ENCODE assay signal across 9 mouse cellular contexts in the genomic region with DNA sequence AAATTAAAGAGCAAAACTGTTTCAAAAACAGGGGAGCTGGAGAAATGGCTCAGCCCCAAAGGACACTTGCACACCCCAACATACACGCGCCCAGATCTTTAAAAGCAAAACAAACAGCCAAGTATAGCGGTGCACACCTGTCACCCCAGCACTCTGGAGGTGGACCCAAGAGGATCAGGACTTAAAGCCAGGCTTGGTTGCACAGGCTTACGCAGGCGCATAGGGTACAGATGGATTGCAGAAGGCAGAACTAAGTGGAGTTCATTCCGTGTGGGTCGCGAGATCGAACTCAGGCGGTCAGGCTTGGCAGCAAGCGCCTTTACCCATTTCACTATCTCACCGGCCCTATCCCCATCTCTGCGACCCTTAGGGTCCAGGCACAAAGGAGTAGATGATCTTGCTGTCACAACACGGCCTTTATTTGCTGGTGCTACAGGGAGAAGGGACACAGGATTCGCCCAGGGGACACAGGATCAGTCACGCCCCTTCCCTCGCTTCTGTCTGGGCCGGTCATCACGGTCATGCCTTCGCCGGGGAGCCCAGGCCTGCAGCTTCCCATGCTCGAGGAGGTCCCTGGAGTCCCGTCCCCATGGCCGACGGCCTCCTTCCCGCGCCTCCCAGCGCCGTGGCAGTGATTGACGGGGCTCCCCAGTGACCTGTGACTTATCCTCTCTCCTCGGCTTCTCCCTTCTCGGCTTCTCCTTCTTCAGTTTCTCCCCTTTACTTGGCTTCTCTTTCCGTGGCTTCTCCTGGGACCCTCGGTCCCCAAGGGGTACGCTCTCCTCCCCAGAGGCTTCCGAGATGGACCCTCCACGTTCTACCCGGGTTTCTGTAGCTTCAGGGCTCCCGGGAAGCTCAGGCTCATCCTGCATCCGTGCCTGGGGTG. TPM values are rescaled to one million over a fixed set of nuclear protein-coding genes. Genes with fewer than 3 reads are reported as not detected.
DNase-seq lines count a peak whose midpoint lies in the region; ATAC-seq and TF ChIP-seq lines count a peak whose summit lies in the region.
"Had no signal": no experiment of that assay in that cellular context is flagged by ENCODE, and none has a peak within 500 bp of the region (broad histone marks: within the 10 kb centered on the region; RNA-seq: fewer than 3 reads in every experiment).

No protein-coding gene starts in this region.

- H3K4me2 ChIP-seq in embryonic facial prominence, embryonic 15.5 days (replicated peaks): peak overlapping the region; percentile 92

- 0 out of 2 replicates have a peak, but pooled peaks have one; percentile 16 for TF ChIP-seq POLR2A in olfactory bulb, adult 2 months (IDR thresholded peaks at IDR 0.05; ENCODE audit: insufficient read depth, low read depth, low read length)

- H3K4me3 ChIP-seq in left cerebral cortex, adult 2 months: peak overlapping the region; percentile 37
- H3K4me3 ChIP-seq in embryonic facial prominence, embryonic 15.5 days (replicated peaks): peak overlapping the region; percentile 15
- H3K4me3 ChIP-seq in limb, embryonic 10.5 days: peak overlapping the region; percentile 71
- H3K4me3 ChIP-seq in olfactory bulb, adult 2 months (ENCODE audit: insufficient read depth, low read depth, low read length): peak overlapping the region; percentile 8

- H3K9ac ChIP-seq in embryonic facial prominence, embryonic 15.5 days: no peak overlapping the region; the same call in 1 of the 2 replicates

- H3K36me3 ChIP-seq in embryonic facial prominence, embryonic 15.5 days: peaks cover 21% of the 10 kb centered on the region
- H3K36me3 ChIP-seq in limb, embryonic 10.5 days: peaks cover 36% of the 10 kb centered on the region

- no peak for DNase-seq in left cerebral cortex, adult 2 months (ENCODE audit: extremely low spot score in 1 of 2, low spot score in 2 of 2)
- DNase-seq in left cerebral cortex, adult 8-10 months (ENCODE audit: low spot score in 2 of 2): no peak
- DNase-seq in limb, embryonic 10.5 days (ENCODE audit: low spot score): peak; percentile 58
- no peak for DNase-seq in right cerebral cortex, postnatal 25 days
- DNase-seq in right cerebral cortex, adult 18-20 months: no peak

- TF ChIP-seq CTCF in left cerebral cortex, adult 2 months (IDR thresholded peaks at IDR 0.05): no peak
- no peak for TF ChIP-seq CTCF in olfactory bulb, adult 2 months (IDR thresholded peaks at IDR 0.05; ENCODE audit: insufficient read depth, low read depth, low read length)

- intact Hi-C loops in left cerebral cortex, adult 2 months (cut with DNase I): loop anchor here (5.0 kb wide), 2 partner anchors 61 to 69 kb away; no protein-coding TSS in a partner anchor

- WGBS in embryonic facial prominence, embryonic 15.5 days: 17% methylated on average over 40 of the region's 40 CpGs
- WGBS in limb, embryonic 10.5 days: 17% methylated on average over 40 of the region's 40 CpGs
- 22% methylated on average over 40 of the region's 40 CpGs for WGBS in olfactory bulb, adult 2 months

- peaks cover 44% of the 10 kb centered on the region for H3K4me1 ChIP-seq in embryonic facial prominence, embryonic 15.5 days
- peaks cover 61% of the 10 kb centered on the region for H3K4me1 ChIP-seq in limb, embryonic 10.5 days
- peaks cover 45% of the 10 kb centered on the region for H3K4me1 ChIP-seq in olfactory bulb, adult 2 months (ENCODE audit: control insufficient read depth, insufficient read depth, low read length)

- peak overlapping the region; percentile 94 for H3K27ac ChIP-seq in left cerebral cortex, adult 2 months
- no peak overlapping the region for H3K27ac ChIP-seq in embryonic facial prominence, embryonic 15.5 days (replicated peaks)
- H3K27ac ChIP-seq in limb, embryonic 10.5 days: peak overlapping the region; percentile 54
- H3K27ac ChIP-seq in olfactory bulb, adult 2 months (ENCODE audit: insufficient read depth, low read depth, low read length): peak overlapping the region; percentile 81; the same call in 1 of the 2 replicates

- ATAC-seq in embryonic facial prominence, embryonic 15.5 days (ENCODE audit: insufficient number of reproducible peaks, low FRiP score, low TSS enrichment, low read depth): no peak
- no peak for ATAC-seq in megakaryocyte-erythroid progenitor cell, adult 5-6 weeks (replicated peaks; ENCODE audit: low FRiP score, low TSS enrichment, poor library complexity, severe bottlenecking)

- peaks cover 26% of the 10 kb centered on the region for H3K27me3 ChIP-seq in embryonic facial prominence, embryonic 15.5 days
- H3K27me3 ChIP-seq in limb, embryonic 10.5 days (ENCODE audit: low read depth, poor library complexity, severe bottlenecking): peaks cover 64% of the 10 kb centered on the region

- H3K9me3 ChIP-seq in embryonic facial prominence, embryonic 15.5 days (replicated peaks): no peaks in the 10 kb centered on the region
- no peaks in the 10 kb centered on the region for H3K9me3 ChIP-seq in limb, embryonic 10.5 days (replicated peaks)

RNA-seq across cellular contexts. Expression of a gene that starts 3.3 kb away (rescaled TPM):
- 1 to 10 TPM; 1.9 to 3.8 TPM for total RNA-seq in left cerebral cortex, adult 2 months (2021)
- total RNA-seq in left cerebral cortex, adult 8-10 months (2022): 1 to 10 TPM; 1.1 to 2.2 (median 1.7) TPM
- polyA plus RNA-seq in embryonic facial prominence, embryonic 15.5 days (2015; fragmentation: Nextera tagmentation; extraction: Ambion mirVana): 0.09 TPM in 1 of 2 replicates, not detected in the other
- 0.09 TPM in 1 of 2 replicates, not detected in the other for polyA plus RNA-seq in limb, embryonic 10.5 days (2016; fragmentation: Nextera tagmentation; extraction: Ambion mirVana)
- not detected in 2 replicates for polyA plus RNA-seq in olfactory bulb, adult 2 months (2012; ENCODE audit: insufficient read depth, insufficient read length, low replicate concordance, missing spikeins)
- 0.59 TPM in 1 of 2 replicates, not detected in the other for total RNA-seq in megakaryocyte-erythroid progenitor cell, adult 5-6 weeks (2014; fragmentation: Nextera tagmentation)
- total RNA-seq in megakaryocyte-erythroid progenitor cell, adult 5-6 weeks (2017): not detected in 2 replicates

RNA-seq across cellular contexts. Expression of a gene that starts 5.0 kb away (rescaled TPM):
- 1 to 10 TPM; 5.9 to 7.4 TPM for total RNA-seq in left cerebral cortex, adult 2 months (2021)
- 1 to 10 TPM; 5.1 to 9.7 (median 6.2) TPM for total RNA-seq in left cerebral cortex, adult 8-10 months (2022)
- 10.0 and 13.8 TPM in 2 replicates for polyA plus RNA-seq in embryonic facial prominence, embryonic 15.5 days (2015; fragmentation: Nextera tagmentation; extraction: Ambion mirVana)
- polyA plus RNA-seq in limb, embryonic 10.5 days (2016; fragmentation: Nextera tagmentation; extraction: Ambion mirVana): 0.74 and 0.80 TPM in 2 replicates
- polyA plus RNA-seq in olfactory bulb, adult 2 months (2012; ENCODE audit: insufficient read depth, insufficient read length, low replicate concordance, missing spikeins): not detected in 2 replicates
- total RNA-seq in megakaryocyte-erythroid progenitor cell, adult 5-6 weeks (2014; fragmentation: Nextera tagmentation): not detected in 2 replicates
- total RNA-seq in megakaryocyte-erythroid progenitor cell, adult 5-6 weeks (2017): not detected in 2 replicates
- polyA plus RNA-seq: spleen, adult 2 months had no signal

RNA-seq across cellular contexts. Expression of a gene that starts 9.9 kb away (rescaled TPM):
- total RNA-seq in left cerebral cortex, adult 2 months (2021): 10 to 100 TPM; 68.2 to 71.0 TPM
- 10 to 100 TPM; 61.3 to 74.5 (median 66.4) TPM for total RNA-seq in left cerebral cortex, adult 8-10 months (2022)
- 121 and 125 TPM in 2 replicates for polyA plus RNA-seq in embryonic facial prominence, embryonic 15.5 days (2015; fragmentation: Nextera tagmentation; extraction: Ambion mirVana)
- 168 and 204 TPM in 2 replicates for polyA plus RNA-seq in limb, embryonic 10.5 days (2016; fragmentation: Nextera tagmentation; extraction: Ambion mirVana)
- not detected in 2 replicates for polyA plus RNA-seq in olfactory bulb, adult 2 months (2012; ENCODE audit: insufficient read depth, insufficient read length, low replicate concordance, missing spikeins)
- 114 and 155 TPM in 2 replicates for total RNA-seq in megakaryocyte-erythroid progenitor cell, adult 5-6 weeks (2014; fragmentation: Nextera tagmentation)
- total RNA-seq in megakaryocyte-erythroid progenitor cell, adult 5-6 weeks (2017): 41.1 and 51.5 TPM in 2 replicates

RNA-seq across cellular contexts. Expression of a gene that starts 10.3 kb away (rescaled TPM):
- 10 to 100 TPM; 42.0 to 48.7 TPM for total RNA-seq in left cerebral cortex, adult 2 months (2021)
- 10 to 100 TPM; 35.5 to 53.7 (median 46.1) TPM for total RNA-seq in left cerebral cortex, adult 8-10 months (2022)
- polyA plus RNA-seq in embryonic facial prominence, embryonic 15.5 days (2015; fragmentation: Nextera tagmentation; extraction: Ambion mirVana): 68.1 and 79.7 TPM in 2 replicates
- 113 and 121 TPM in 2 replicates for polyA plus RNA-seq in limb, embryonic 10.5 days (2016; fragmentation: Nextera tagmentation; extraction: Ambion mirVana)
- polyA plus RNA-seq in olfactory bulb, adult 2 months (2012; ENCODE audit: insufficient read depth, insufficient read length, low replicate concordance, missing spikeins): not detected in 2 replicates
- 97.7 and 118 TPM in 2 replicates for total RNA-seq in megakaryocyte-erythroid progenitor cell, adult 5-6 weeks (2014; fragmentation: Nextera tagmentation)
- total RNA-seq in megakaryocyte-erythroid progenitor cell, adult 5-6 weeks (2017): 24.1 and 27.1 TPM in 2 replicates

RNA-seq across cellular contexts. Expression of a gene that starts 18.1 kb away (rescaled TPM):
- total RNA-seq in left cerebral cortex, adult 2 months (2021): 100 to 1,000 TPM; 476 to 536 TPM
- total RNA-seq in left cerebral cortex, adult 8-10 months (2022): 100 to 1,000 TPM; 505 to 586 (median 560) TPM
- 1,751 and 1,885 TPM in 2 replicates for polyA plus RNA-seq in embryonic facial prominence, embryonic 15.5 days (2015; fragmentation: Nextera tagmentation; extraction: Ambion mirVana)
- 2,414 and 2,486 TPM in 2 replicates for polyA plus RNA-seq in limb, embryonic 10.5 days (2016; fragmentation: Nextera tagmentation; extraction: Ambion mirVana)
- polyA plus RNA-seq in olfactory bulb, adult 2 months (2012; ENCODE audit: insufficient read depth, insufficient read length, low replicate concordance, missing spikeins): 801 TPM in 1 of 2 replicates, not detected in the other
- total RNA-seq in megakaryocyte-erythroid progenitor cell, adult 5-6 weeks (2014; fragmentation: Nextera tagmentation): 1,436 and 1,526 TPM in 2 replicates
- total RNA-seq in megakaryocyte-erythroid progenitor cell, adult 5-6 weeks (2017): 220 and 353 TPM in 2 replicates

Comparison
In these comparisons a context has a peak if more than half of its experiments do, and no peak if none do; other contexts are left out.
1. H3K4me3 ChIP-seq: peak in every context shown above with its lines; median percentile 71 in limb, embryonic 10.5 days; 37 in left cerebral cortex, adult 2 months; 15 in embryonic facial prominence, embryonic 15.5 days; 8 in olfactory bulb, adult 2 months.
2. RNA of a gene that starts 5.0 kb away (total RNA-seq): 5.9 to 7.4 TPM in left cerebral cortex, adult 2 months and 5.1 to 9.7 TPM in left cerebral cortex, adult 8-10 months; not detected in megakaryocyte-erythroid progenitor cell, adult 5-6 weeks; every median in the first group is over 4 times any median in the second.